Mouse (Mus musculus) CD4-positive, CD25-positive, alpha-beta regulatory T cell, adult 2 months (primary cell): ENCODE data around the gene Olfr324.
A peak's percentile ranks its signal among the peaks of the same experiment; 100 is the strongest.

ENCODE experiments used
- DNase-seq: peaks from one replicate; pipeline ENCODE4 v3.0.0-alpha.2; 2012; ENCODE audit warnings: low read depth, low spot score

Gene Olfr324

DNA sequence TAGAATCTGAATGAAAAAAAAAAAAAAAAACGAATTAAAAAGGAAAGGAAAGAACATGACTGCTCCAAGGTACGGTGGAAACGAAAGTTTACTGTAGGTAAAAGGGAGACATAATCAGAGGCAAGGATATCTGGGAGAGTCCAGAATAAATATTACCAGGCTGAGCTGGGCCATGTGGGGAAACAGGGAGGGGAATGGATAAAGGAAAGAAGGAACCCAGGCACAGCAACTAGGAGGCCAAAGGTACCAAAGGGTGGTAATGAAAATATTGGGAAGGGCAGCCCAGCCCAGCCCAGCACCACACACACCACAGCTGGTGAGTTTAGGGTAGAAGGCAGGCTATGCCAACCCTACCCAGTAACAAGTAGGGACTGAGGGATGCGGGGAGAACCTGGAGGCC is 40.0 kb downstream of the Olfr324 start:
- DNase-seq = no peak

- peak; percentile 69 for DNase-seq
Measured at GRCm38 (mm10) chr11:58636376-58636977, 41.6 kb downstream of the Olfr324 start.

DNA sequence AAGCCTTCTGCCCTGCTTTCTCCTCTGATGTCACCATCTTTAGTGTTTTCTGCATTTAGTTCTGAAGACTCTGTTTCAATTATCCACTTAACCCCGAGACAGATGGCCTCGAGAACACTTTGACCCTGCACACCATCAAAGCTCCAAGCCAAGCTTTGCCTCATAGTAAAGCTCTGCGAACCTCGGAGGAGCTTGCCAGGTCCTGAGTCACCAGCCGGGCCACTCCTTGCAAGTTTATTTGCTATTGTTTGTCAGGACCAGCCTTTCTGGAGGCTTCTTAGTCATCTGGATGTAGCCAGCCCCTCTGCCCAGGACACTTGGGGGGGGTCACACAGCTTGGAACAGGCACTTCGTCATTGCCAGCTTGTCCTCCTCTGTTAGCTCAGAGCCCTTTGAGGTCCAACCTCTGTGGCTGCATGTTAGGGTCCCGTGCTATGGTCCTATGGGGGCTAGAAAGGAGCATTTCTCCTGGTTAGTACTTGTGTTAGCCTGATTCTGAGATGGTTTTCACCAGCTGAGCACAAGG is 43.3 kb downstream of the Olfr324 start:
- no peak for DNase-seq

DNA sequence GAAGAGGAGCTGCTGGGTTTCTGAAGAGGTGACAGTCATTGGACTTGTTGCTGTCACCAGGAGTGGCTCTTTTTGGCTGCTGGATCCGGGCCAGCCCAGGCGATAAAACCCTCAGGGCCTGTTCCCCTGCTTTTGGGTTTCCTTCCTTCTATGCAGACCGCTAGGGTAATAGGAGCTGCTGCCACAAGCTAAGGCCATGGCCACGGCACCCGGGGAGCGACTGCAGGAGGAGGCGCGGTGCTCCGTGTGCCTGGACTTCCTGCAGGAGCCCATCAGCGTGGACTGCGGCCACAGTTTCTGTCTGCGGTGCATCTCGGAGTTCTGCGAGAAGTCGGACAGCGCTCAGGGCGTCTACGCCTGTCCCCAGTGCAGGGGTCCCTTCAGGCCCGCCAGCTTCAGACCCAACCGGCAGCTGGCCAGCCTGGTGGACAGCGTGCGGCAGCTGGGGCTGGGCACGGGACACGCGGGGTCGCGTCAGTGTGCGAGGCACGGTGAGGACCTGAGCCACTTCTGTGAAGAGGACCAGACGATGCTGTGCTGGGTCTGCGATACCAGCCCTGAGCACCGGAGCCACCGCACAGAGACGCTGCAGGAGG is 45.5 kb downstream of the Olfr324 start, which contains the start of gene Trim58:
Trim58 (plus strand) TSS at position 194 of the 596 bp plus-strand sequence.
- no peak for DNase-seq

- no peak for DNase-seq
Measured at GRCm38 (mm10) chr11:58641057-58641456, 46.1 kb downstream of the Olfr324 start.

GRCm38 (mm10) chr11:58641638-58642358 is 46.9 kb downstream of the Olfr324 start:
- no peak for DNase-seq

GRCm38 (mm10) chr11:58643350-58643749 is 48.4 kb downstream of the Olfr324 start:
- DNase-seq = peak; percentile 71
